Mouse (Mus musculus) neural tube, embryonic 13.5 days (tissue): ENCODE results near the gene Mmab. TPM values are rescaled to one million over a fixed set of nuclear protein-coding genes. Genes with fewer than 3 reads are reported as not detected.

Experiments used
- ATAC-seq: fragments of 200-750 bp; cut with Nextera tagmentation; 2 replicates; pipeline ENCODE4 v1.8.0; 2017; ENCODE audit warnings: low read depth, mild to moderate bottlenecking, moderate TSS enrichment, moderate library complexity
- H3K27ac ChIP-seq: fragments of 300-500 bp; sonication (generic); replicated peaks from 2 replicates; pipeline ENCODE4 v1.5.1; 2015; ENCODE audit warnings: moderate library complexity, mild to moderate bottlenecking, inconsistent platforms
- H3K27me3 ChIP-seq: fragments of 300-500 bp; sonication (generic); 2 replicates; pipeline ENCODE4 v1.6.1; 2015; ENCODE audit warnings: mild to moderate bottlenecking, inconsistent platforms
- H3K36me3 ChIP-seq: fragments of 300-500 bp; sonication (generic); 2 replicates; pipeline ENCODE4 v1.6.1; 2015; ENCODE audit warnings: mild to moderate bottlenecking, inconsistent platforms
- H3K4me1 ChIP-seq: fragments of 300-500 bp; sonication (generic); replicated peaks from 2 replicates; pipeline ENCODE4 v1.6.1; 2015; ENCODE audit warnings: inconsistent platforms
- H3K4me2 ChIP-seq: fragments of 300-500 bp; sonication (generic); 2 replicates; pipeline ENCODE4 v1.6.1; 2015; ENCODE audit warnings: inconsistent platforms, mild to moderate bottlenecking, moderate library complexity
- H3K4me3 ChIP-seq: fragments of 300-500 bp; sonication (generic); 2 replicates; pipeline ENCODE4 v1.5.1; 2015; ENCODE audit warnings: mild to moderate bottlenecking, inconsistent platforms
- H3K9ac ChIP-seq: fragments of 300-500 bp; sonication (generic); 2 replicates; pipeline ENCODE4 v1.6.1; 2015; ENCODE audit warnings: moderate library complexity, mild to moderate bottlenecking, inconsistent platforms
- H3K9me3 ChIP-seq: fragments of 300-500 bp; sonication (generic); 2 replicates; pipeline ENCODE4 v1.6.1; 2016; ENCODE audit warnings: inconsistent platforms
- WGBS: fragments of 180-500 bp; shearing (Covaris S2); methylation state at CpG from one replicate; pipeline ENCODE4 v1.1.7; 2015; 5-methylcytosine and 5-hydroxymethylcytosine counted together
- microRNA-seq: library from miRNA; unstranded; fragments of <30 nt; microRNA quantifications from one replicate; pipeline ENCODE4, GENCODE M21; 2016
- polyA plus RNA-seq: library from polyadenylated mRNA; unstranded; fragments of >200 nt; fragmentation: Nextera tagmentation; extraction: Ambion mirVana; gene quantifications from 2 replicates; pipeline ENCODE4 v1.2.1, GENCODE M21; 2015

Mmab gene
- polyA plus RNA-seq, 1 experiment from 2014 or later: 28.2 TPM

- no peak for ATAC-seq
- Histone ChIP-seq H3K4me1 (no peaks in the 10 kb centered on the region), H3K9ac (no peak overlapping the region), H3K4me3 (no peak overlapping the region), H3K36me3 (peaks cover 100% of the 10 kb centered on the region), H3K27ac (no peak overlapping the region), H3K4me2 (no peak overlapping the region), H3K27me3 (no peaks in the 10 kb centered on the region), H3K9me3 (no peaks in the 10 kb centered on the region)
- 93% methylated on average over 14 of the region's 14 CpGs for WGBS
Measured at GRCm38 (mm10) chr5:114406592-114406991, 37.3 kb downstream of the Mmab start.

GRCm38 (mm10) chr5:114393169-114393568 lies 50.7 kb downstream of the Mmab start:
- WGBS: 89% methylated on average over 9 of the region's 9 CpGs
- H3K4me1 ChIP-seq: no peaks in the 10 kb centered on the region
- peaks cover 98% of the 10 kb centered on the region for H3K36me3 ChIP-seq
- H3K9ac ChIP-seq: no peak overlapping the region
- no peak overlapping the region for H3K4me2 ChIP-seq
- H3K27me3 ChIP-seq: no peaks in the 10 kb centered on the region
- H3K27ac ChIP-seq: no peak overlapping the region
- ATAC-seq: no peak
- no peak overlapping the region for H3K4me3 ChIP-seq
- H3K9me3 ChIP-seq: no peaks in the 10 kb centered on the region

GRCm38 (mm10) chr5:114384448-114384847 lies 59.4 kb downstream of the Mmab start:
- peaks cover 25% of the 10 kb centered on the region for H3K4me1 ChIP-seq
- ATAC-seq: no peak
- H3K27ac ChIP-seq: no peak overlapping the region
- H3K9me3 ChIP-seq: no peaks in the 10 kb centered on the region
- no peak overlapping the region for H3K9ac ChIP-seq
- no peak overlapping the region for H3K4me3 ChIP-seq
- no peaks in the 10 kb centered on the region for H3K27me3 ChIP-seq
- peaks cover 52% of the 10 kb centered on the region for H3K36me3 ChIP-seq
- H3K4me2 ChIP-seq: no peak overlapping the region
- 94% methylated on average over 8 of the region's 8 CpGs for WGBS

- 74% methylated on average over 9 of the region's 9 CpGs for WGBS
- H3K4me2 ChIP-seq: no peak overlapping the region
- no peaks in the 10 kb centered on the region for H3K27me3 ChIP-seq
- H3K4me3 ChIP-seq: no peak overlapping the region
- ATAC-seq: no peak
- no peaks in the 10 kb centered on the region for H3K9me3 ChIP-seq
- peaks cover 40% of the 10 kb centered on the region for H3K36me3 ChIP-seq
- no peak overlapping the region for H3K9ac ChIP-seq
- H3K4me1 ChIP-seq: peaks cover 36% of the 10 kb centered on the region
- no peak overlapping the region for H3K27ac ChIP-seq
Measured at GRCm38 (mm10) chr5:114383184-114383904, 60.5 kb downstream of the Mmab start.

Small RNAs within 50 kb of the gene (microRNA-seq; reads per million reads assigned to microRNA genes)
- not detected for gene Mir7027

Other genes with a start within 250 kb of the Mmab start
- 0.25 and 0.32 TPM in 2 replicates for gene Foxn4, start 170.3 kb downstream of the Mmab start, polyA plus RNA-seq
- 0.38 and 0.59 TPM in 2 replicates for gene Myo1h, start 154.9 kb downstream of the Mmab start, polyA plus RNA-seq
- 73.0 and 82.3 TPM in 2 replicates for gene Kctd10, start 63.6 kb downstream of the Mmab start, polyA plus RNA-seq
- gene Ube3b, start 63.5 kb downstream of the Mmab start, polyA plus RNA-seq: 40.3 and 42.5 TPM in 2 replicates
- gene Mvk, start 209 bp upstream of the Mmab start, polyA plus RNA-seq: 50.5 and 57.5 TPM in 2 replicates
- 6.1 and 6.8 TPM in 2 replicates for gene Fam222a, start 124.0 kb upstream of the Mmab start, polyA plus RNA-seq
- gene Trpv4, start 214.4 kb upstream of the Mmab start, polyA plus RNA-seq: 0.81 and 1.5 TPM in 2 replicates
- gene Gltp, start 246.9 kb upstream of the Mmab start, polyA plus RNA-seq: 41.4 and 48.5 TPM in 2 replicates